Mouse (Mus musculus) small intestine, adult 2 months (tissue): ENCODE data around the gene Cenpt.

Experiments
- CTCF ChIP-seq: fragments of 200-500 bp; IDR thresholded peaks from 2 replicates; pipeline ENCODE4 v1.5.1; 2012; ENCODE audit warnings: low read depth, mild to moderate bottlenecking, control low read depth, inconsistent platforms, low read length, moderate library complexity, mixed read lengths; ENCODE audit not compliant: insufficient replicate concordance, insufficient read length; ENCODE audit errors: extremely low read depth
- POLR2A ChIP-seq: fragments of 200-500 bp; IDR thresholded peaks from 2 replicates; pipeline ENCODE4 v1.6.1; 2012; ENCODE audit warnings: low read depth, mild to moderate bottlenecking, control low read depth, inconsistent platforms, low read length, moderate library complexity

GRCm38 (mm10) chr8:105861951-105862350, 8.9 kb upstream of the Cenpt start:
- TF ChIP-seq POLR2A (no peak), CTCF (no peak)
